Mouse (Mus musculus): ENCODE data around the gene Fam76a.
A peak's percentile ranks its signal among the peaks of the same experiment; 100 is the strongest.
"Not testable (repeated sequence)": the region's sequence is repeated elsewhere in the genome, so short reads cannot be mapped to it uniquely, and the experiment has no call there.

Fam76a gene

DNA sequence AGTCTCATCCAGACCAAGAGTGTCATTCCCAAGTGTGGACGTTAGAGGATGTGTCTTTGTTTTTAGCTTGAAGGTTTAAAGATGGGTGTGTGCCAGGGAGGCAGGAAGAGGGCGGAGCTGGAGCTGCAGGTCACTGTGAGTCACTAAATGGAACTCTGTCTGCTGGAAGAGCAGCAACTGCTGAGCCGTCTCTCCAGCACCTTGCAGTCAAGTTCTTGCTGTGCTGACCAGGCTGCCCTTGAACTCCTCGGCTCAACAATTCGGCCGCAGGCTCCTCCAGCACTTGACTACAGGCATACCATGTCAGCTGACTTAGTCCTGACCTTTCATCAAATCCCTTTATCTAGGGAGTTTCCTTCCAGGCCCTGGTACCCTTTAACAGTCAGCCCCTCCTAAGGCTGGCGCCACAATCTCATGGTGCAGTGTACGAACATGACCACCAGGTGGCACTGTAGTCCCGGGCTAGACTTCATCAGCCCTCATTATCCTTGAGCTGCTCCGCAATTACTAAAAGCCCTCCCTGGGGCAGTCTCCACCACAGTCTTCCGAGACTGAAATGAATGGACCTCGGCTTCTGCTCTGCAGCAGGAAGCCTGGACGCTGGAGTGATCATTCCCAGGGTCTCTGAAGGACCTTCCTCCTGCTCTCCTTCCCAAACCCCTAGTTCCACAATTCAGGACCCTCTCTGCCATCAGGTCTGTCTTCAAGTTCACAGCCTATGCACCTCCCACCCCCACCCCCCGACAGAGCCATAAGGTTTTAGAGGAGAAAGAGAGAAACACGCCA, 23.1 kb upstream of the Fam76a start:
- peak; percentile 91 for DNase-seq (ENCODE audit: extremely low spot score)

- DNase-seq (ENCODE audit: extremely low spot score), result no peak
Measured at GRCm38 (mm10) chr4:132944776-132945175, 22.4 kb upstream of the Fam76a start.

DNA sequence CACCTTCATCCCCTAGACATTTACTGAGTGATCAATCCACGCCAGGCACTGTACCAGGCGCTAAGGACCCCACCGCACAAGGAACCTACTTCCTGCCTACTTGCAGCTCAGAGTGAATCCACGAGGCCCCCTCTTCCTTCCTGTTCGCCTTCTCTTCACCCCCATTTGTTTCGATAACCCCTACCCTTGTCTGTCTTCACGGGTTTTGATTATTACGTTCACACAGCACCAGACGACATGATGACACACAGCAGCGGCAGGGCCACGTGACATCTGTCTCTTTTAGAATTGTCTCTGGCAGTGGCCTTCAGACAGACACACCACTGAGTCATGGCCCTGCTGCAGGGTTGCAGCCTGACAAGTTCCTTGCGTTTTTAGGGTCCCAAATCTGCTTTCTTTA, 21.7 kb upstream of the Fam76a start:
- no peak for DNase-seq (ENCODE audit: extremely low spot score)

DNA sequence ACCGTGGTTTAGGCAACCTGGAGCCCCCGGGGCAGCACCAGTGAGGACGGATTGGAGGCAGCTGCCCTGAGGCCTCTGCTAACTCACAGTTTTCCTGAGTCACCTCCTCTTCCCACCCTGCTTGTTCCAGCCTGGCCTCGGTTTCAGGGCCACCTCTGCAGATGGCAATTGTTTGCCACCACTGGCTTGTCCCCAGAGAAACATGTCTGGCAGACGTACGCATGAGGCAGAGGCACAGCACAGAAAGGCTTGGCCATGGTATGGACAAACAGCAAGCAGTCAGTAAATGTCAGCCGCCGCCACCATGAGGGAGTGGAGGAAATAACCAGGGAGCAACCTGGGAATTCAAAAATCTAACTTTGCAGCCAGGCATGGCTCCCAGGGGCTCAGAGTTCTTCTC, 20.7 kb upstream of the Fam76a start:
- DNase-seq (ENCODE audit: extremely low spot score), result no peak

- no peak for DNase-seq (ENCODE audit: extremely low spot score)
Measured at GRCm38 (mm10) chr4:132941012-132941729, 18.8 kb upstream of the Fam76a start.

DNA sequence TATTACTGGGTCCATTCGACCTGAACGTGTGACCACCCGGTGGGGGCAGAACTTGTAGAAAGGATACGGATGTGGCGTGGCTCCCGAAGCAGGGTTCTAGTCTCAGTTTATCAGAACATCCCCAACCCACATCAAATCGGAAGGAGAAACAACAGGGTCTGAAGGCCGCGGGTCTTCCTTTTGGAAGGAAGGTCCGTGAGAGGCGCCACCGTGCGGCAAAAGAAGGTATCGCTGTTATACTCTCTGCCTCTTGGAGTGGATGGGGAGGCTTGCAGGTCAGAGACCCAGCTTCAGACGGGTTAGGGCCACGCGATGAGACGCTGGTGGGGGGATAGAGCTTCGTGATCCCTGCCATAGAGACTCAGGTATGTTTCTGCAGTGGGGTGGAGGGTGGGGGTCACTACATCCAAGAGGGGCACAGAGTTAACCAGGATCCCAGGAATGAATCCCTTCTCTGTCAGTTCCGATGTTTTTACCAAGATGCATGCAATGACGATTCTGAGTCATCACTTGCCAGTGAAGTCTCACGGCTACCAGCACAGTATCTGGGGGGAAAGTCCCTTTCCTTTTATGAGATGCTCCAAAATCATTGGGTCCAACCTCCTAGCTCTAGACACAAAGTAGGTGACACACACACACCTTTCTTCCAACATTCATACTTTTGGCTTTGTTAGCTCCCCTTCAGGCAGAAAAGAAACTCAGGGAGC, 17.2 kb upstream of the Fam76a start:
- DNase-seq (ENCODE audit: extremely low spot score), result peak; percentile 79

DNA sequence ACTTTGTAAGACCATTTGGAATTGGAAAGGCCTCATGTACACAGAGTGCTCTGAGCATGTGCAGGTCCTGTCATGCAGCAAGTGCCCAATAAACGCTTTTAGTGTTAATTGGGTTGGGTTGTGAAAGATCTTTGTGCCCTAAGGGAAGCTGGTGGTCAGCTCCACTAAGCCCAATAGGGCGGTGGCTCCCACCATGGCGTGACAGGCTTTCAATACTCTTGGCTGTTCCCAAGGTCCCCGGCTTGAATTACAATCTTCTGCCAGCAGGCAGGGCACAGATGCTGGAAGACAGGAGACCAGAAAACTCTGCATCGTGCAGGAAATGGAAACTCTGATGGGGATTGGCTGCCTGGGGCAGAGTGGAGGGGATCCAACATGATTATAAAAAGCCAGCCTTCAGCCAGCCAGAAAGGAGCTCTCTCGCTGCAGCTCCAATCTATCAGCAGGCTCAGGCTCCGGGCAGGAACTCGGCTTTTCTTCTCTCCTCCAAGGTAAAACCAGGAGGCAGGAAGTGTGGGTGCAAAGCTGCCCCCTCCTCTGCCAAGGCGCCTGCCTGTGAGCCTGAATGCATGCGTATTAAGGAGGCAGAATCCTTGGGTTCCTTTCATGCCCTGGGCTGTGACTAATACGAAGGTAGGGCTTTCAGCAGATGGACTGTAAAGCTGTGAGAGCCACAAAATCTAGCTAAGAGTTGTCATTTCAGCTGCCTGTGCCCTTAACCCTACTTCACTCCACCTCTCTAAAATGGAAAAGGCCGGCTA, 16.0 kb upstream of the Fam76a start:
- DNase-seq (ENCODE audit: extremely low spot score), result no peak

DNA sequence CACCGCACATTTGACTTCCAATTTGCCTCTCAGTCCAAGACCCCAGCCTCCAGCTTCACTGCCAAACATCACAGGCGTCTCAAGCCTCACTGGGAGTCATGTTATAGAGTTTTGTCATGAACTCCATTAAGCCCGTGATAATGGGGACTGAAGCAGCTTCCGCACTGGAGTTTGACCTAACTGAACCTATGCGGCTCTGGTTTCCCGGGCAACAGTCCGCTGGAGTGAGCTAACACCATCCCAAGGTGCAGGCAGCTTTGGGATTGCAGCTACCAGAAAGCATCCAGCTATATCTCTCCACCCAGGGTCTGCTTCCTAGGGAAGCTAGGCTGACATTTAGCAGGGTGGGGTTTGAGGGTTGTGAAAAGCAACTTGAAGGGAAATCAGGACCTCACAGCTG, 12.3 kb upstream of the Fam76a start:
- DNase-seq (ENCODE audit: extremely low spot score), result no peak

GRCm38 (mm10) chr4:132932752-132933404, 10.5 kb upstream of the Fam76a start:
- DNase-seq (ENCODE audit: extremely low spot score), result no peak

- DNase-seq (ENCODE audit: extremely low spot score), result peak; percentile 28
Measured at GRCm38 (mm10) chr4:132930784-132931183, 8.4 kb upstream of the Fam76a start.

DNA sequence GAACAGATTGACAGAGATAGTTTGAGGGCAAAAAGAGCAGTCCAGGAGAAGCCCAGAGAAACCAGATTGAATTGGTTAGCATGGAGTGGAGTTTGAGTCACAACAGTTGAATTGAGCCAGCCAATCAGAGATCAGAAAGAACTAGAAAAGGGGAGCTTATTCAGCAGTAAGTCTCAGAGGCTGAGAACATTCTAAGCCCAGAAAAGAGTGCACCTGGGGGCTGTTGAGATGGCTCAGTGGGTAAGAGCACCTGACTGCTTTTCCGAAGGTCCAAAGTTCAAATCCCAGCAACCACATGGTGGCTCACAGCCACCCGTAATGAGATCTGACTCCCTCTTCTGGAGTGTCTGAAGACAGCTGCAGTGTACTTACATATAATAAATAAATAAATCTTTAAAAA, 4.2 kb upstream of the Fam76a start:
- DNase-seq (ENCODE audit: extremely low spot score), result not testable (repeated sequence)

- DNase-seq (ENCODE audit: extremely low spot score), result peak; percentile 64
Measured at GRCm38 (mm10) chr4:132922061-132922530, 262 bp downstream of the Fam76a start.

DNA sequence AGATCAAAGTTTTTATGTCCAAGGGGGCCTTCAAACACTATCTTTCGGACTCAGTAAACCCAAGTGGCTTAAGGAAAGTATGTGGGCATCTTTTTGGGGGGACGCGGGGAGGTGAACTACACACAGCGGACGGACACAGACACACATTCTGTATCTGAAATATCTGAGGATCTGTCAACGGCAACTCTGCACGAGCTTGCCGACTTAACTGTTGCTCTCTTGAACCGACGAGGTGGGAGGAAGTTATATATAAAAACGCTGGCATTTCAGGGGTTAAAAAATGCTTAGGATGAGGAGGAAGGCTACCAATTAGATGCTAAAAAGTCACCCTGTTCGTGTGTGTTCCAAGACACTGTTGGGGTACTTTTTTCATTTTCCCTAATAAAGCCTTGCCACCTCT, 870 bp downstream of the Fam76a start:
- no peak for DNase-seq (ENCODE audit: extremely low spot score)

DNA sequence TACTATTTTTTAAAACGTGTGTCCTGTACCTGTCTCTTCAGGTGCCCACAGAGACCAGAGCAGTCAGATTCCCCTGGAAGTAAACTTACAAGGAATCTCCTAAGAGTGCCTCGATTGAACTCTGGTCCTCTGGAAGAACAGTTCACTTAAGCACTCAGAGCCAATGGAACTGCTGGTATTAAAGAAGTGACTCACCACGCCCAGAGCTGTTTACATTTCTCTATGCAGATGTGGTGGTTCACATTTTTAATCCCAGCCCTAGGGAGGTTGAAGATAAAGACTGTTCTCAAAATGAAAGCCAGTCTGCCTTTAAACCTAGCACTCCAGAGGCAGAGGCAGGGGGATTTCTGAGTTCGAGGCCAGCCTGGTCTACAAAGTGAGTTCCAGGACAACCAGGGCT, 2.2 kb downstream of the Fam76a start:
- no peak for DNase-seq (ENCODE audit: extremely low spot score)

- not testable (repeated sequence) for DNase-seq (ENCODE audit: extremely low spot score)
Measured at GRCm38 (mm10) chr4:132918493-132918892, 3.9 kb downstream of the Fam76a start.

GRCm38 (mm10) chr4:132912156-132912555, 10.2 kb downstream of the Fam76a start:
- DNase-seq (ENCODE audit: extremely low spot score), result no peak

DNA sequence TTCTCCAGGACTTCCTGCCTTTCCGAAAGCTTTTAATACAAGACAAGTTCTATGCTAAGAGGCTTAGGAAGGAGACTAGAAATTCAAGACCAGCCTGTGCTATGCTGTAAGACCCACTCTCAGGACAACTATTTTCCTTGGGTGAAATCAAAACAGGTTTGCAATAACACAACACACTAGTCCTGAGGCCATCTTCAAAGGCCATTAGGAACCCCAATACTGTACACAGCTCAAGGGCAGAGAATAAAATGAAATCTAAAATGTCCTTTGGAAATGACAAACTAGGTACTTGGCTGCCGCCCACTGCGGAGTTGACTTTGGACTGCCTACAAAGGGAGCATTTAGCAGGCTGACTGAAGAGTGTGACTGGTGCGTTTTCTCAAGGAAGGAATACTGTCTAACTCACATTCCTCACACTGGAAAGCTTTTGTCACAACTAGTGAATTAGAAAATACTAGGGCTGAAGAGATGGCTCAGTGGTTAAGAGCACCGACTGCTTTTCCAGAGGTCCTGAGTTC, 16.5 kb downstream of the Fam76a start:
- DNase-seq (ENCODE audit: extremely low spot score), result no peak

GRCm38 (mm10) chr4:132904765-132905309, 17.5 kb downstream of the Fam76a start:
- DNase-seq (ENCODE audit: extremely low spot score), result peak; percentile 9

GRCm38 (mm10) chr4:132904071-132904470, 18.3 kb downstream of the Fam76a start:
- DNase-seq (ENCODE audit: extremely low spot score), result no peak

GRCm38 (mm10) chr4:132898197-132898596, 24.2 kb downstream of the Fam76a start:
- DNase-seq (ENCODE audit: extremely low spot score), result no peak

GRCm38 (mm10) chr4:132894402-132894801, 28.0 kb downstream of the Fam76a start:
- DNase-seq (ENCODE audit: extremely low spot score), result no peak

Measured in embryo, embryonic 9.5 days (tissue).